Mouse (Mus musculus): ENCODE measurements around the gene Nppa. TPM values are rescaled to one million over a fixed set of nuclear protein-coding genes. Genes with fewer than 3 reads are reported as not detected.

Nppa gene
- polyA plus RNA-seq, 2 experiments = 0.87 TPM; not detected in 1

DNA sequence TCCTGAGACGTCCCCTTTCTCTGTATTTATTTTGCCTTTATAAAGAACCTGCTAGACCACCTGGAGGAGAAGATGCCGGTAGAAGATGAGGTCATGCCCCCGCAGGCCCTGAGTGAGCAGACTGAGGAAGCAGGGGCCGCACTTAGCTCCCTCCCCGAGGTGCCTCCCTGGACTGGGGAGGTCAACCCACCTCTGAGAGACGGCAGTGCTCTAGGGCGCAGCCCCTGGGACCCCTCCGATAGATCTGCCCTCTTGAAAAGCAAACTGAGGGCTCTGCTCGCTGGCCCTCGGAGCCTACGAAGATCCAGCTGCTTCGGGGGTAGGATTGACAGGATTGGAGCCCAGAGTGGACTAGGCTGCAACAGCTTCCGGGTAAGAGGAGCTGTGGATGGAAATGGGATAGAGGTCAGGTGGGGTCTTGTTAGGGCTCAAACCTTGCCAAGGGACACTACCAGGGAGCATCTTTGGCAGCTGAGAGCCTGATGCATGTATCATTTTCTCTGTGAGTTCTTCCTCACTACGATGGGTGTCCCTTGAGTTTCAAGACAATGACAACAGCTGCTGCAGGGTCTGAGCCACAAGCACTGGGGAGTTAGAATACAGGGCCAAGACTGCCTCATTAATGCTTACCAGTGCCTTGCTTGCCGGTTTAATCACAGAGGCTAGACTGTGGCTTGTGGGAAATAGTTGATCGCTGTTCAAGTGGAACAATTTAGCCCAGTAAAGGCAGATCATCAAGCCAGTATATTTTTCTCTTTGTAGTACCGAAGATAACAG is 679 bp downstream of the Nppa start:
- no peak for ATAC-seq (ENCODE audit: low FRiP score, low read depth)
- peaks cover 20% of the 10 kb centered on the region for H3K36me3 ChIP-seq (ENCODE audit: control insufficient read depth, insufficient read depth, low read length)
- no peaks in the 10 kb centered on the region for H3K27me3 ChIP-seq (ENCODE audit: control insufficient read depth, insufficient read depth, low read length)
- no peaks in the 10 kb centered on the region for H3K9me3 ChIP-seq (ENCODE audit: control insufficient read depth, low read length)
- no peak overlapping the region for H3K4me3 ChIP-seq (replicated peaks; ENCODE audit: low read length)
- no peak for DNase-seq (ENCODE audit: low spot score)
- no peak overlapping the region for H3K27ac ChIP-seq (replicated peaks; ENCODE audit: low read depth, low read length)
- no peaks in the 10 kb centered on the region for H3K4me1 ChIP-seq (ENCODE audit: control insufficient read depth, insufficient read depth, low read length)
- no peak overlapping the region for H3K4me2 ChIP-seq (replicated peaks; ENCODE audit: low read depth, low read length, severe bottlenecking)
- no peak for TF ChIP-seq POLR2A (IDR thresholded peaks at IDR 0.05; ENCODE audit: borderline replicate concordance, extremely low read depth, insufficient read depth, insufficient read length)
- H3K9ac ChIP-seq (ENCODE audit: low read depth, low read length, severe bottlenecking) = no peak overlapping the region
- WGBS = 81% methylated on average over 17 of the region's 17 CpGs

DNA sequence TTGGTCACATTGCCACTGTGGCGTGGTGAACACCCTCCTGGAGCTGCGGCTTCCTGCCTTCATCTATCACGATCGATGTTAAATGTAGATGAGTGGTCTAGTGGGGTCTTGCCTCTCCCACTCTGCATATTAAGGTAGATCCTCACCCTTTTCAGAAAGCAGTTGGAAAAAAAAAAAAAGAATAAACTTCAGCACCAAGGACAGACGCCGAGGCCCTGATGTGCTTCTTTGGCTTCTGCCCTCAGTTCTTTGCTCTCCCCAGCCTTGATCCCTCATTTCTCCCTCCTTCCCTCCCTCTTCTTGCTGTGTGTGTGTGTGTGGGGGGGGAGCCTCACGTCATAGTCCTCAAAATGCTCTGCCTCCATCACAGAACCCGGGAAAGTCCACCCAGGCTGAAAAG is 1.3 kb downstream of the Nppa start:
- ATAC-seq (ENCODE audit: low FRiP score, low read depth) = no peak

DNA sequence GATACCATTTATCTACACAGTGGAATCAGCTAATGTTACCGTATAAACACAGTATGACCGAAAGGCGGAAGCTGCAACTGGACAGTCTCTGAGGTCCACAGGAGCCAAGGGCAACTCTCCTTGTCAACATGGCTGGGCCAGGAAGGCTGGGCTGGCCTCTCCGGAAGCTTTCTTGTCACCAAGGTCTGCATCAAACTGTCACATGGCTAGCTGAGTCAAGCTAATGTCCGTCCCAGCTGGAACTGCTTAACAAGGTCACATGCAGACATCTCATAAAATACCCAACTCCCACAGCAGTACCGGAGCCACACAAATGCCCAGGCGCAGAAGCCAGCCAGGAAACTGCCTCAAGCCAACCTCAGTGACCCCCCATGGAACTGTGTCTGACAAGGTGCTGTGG is 3.8 kb downstream of the Nppa start:
- H3K36me3 ChIP-seq (ENCODE audit: control insufficient read depth, insufficient read depth, low read length) = peaks cover 52% of the 10 kb centered on the region
- H3K9ac ChIP-seq (ENCODE audit: low read depth, low read length, severe bottlenecking) = no peak overlapping the region
- no peak overlapping the region for H3K27ac ChIP-seq (replicated peaks; ENCODE audit: low read depth, low read length)
- H3K27me3 ChIP-seq (ENCODE audit: control insufficient read depth, insufficient read depth, low read length) = no peaks in the 10 kb centered on the region
- no peak for DNase-seq (ENCODE audit: low spot score)
- H3K4me2 ChIP-seq (replicated peaks; ENCODE audit: low read depth, low read length, severe bottlenecking) = no peak overlapping the region
- no peak for TF ChIP-seq POLR2A (IDR thresholded peaks at IDR 0.05; ENCODE audit: borderline replicate concordance, extremely low read depth, insufficient read depth, insufficient read length)
- no peaks in the 10 kb centered on the region for H3K4me1 ChIP-seq (ENCODE audit: control insufficient read depth, insufficient read depth, low read length)
- no peaks in the 10 kb centered on the region for H3K9me3 ChIP-seq (ENCODE audit: control insufficient read depth, low read length)
- WGBS = 59% methylated on average over 7 of the region's 7 CpGs
- ATAC-seq (ENCODE audit: low FRiP score, low read depth) = no peak
- no peak overlapping the region for H3K4me3 ChIP-seq (replicated peaks; ENCODE audit: low read length)

More for the DNA sequence above, 1.3 kb downstream of the Nppa start:
- H3K4me3 ChIP-seq (replicated peaks; ENCODE audit: low read length) = no peak overlapping the region
- peaks cover 27% of the 10 kb centered on the region for H3K36me3 ChIP-seq (ENCODE audit: control insufficient read depth, insufficient read depth, low read length)
- H3K9ac ChIP-seq (ENCODE audit: low read depth, low read length, severe bottlenecking) = no peak overlapping the region
- no peak overlapping the region for H3K4me2 ChIP-seq (replicated peaks; ENCODE audit: low read depth, low read length, severe bottlenecking)
- WGBS = 46% methylated on average over 8 of the region's 8 CpGs
- H3K27ac ChIP-seq (replicated peaks; ENCODE audit: low read depth, low read length) = no peak overlapping the region
- TF ChIP-seq POLR2A (IDR thresholded peaks at IDR 0.05; ENCODE audit: borderline replicate concordance, extremely low read depth, insufficient read depth, insufficient read length) = no peak
- no peaks in the 10 kb centered on the region for H3K9me3 ChIP-seq (ENCODE audit: control insufficient read depth, low read length)
- peak; percentile 28 for DNase-seq (ENCODE audit: low spot score)
- H3K27me3 ChIP-seq (ENCODE audit: control insufficient read depth, insufficient read depth, low read length) = no peaks in the 10 kb centered on the region
- no peaks in the 10 kb centered on the region for H3K4me1 ChIP-seq (ENCODE audit: control insufficient read depth, insufficient read depth, low read length)

DNA sequence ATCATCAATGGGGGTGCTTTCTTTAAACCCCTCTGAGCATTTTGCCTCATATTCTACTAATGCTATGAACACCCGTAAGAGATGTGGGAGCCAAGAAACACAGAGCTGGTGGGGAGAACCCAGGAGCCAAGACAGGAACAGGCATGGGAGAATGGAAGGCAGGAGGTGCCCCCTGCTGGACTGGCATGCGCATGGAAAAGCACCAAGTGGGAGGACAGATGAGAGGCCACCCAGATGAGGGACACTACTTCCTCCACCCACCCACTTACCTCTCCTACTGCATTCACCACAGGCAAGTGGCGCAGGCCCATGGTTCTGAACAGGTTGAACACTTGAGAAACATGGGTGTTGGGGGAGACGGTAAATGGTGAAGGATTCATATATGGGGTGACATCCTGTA is 7.9 kb downstream of the Nppa start:
- no peak for TF ChIP-seq POLR2A (IDR thresholded peaks at IDR 0.05; ENCODE audit: borderline replicate concordance, extremely low read depth, insufficient read depth, insufficient read length)
- Histone ChIP-seq H3K27me3 (ENCODE audit: control insufficient read depth, insufficient read depth, low read length) (no peaks in the 10 kb centered on the region), H3K36me3 (ENCODE audit: control insufficient read depth, insufficient read depth, low read length) (peaks cover 92% of the 10 kb centered on the region), H3K9ac (ENCODE audit: low read depth, low read length, severe bottlenecking) (no peak overlapping the region), H3K9me3 (ENCODE audit: control insufficient read depth, low read length) (no peaks in the 10 kb centered on the region), H3K27ac (replicated peaks; ENCODE audit: low read depth, low read length) (no peak overlapping the region), H3K4me2 (replicated peaks; ENCODE audit: low read depth, low read length, severe bottlenecking) (no peak overlapping the region), H3K4me1 (ENCODE audit: control insufficient read depth, insufficient read depth, low read length) (no peaks in the 10 kb centered on the region), H3K4me3 (replicated peaks; ENCODE audit: low read length) (no peak overlapping the region)
- ATAC-seq (ENCODE audit: low FRiP score, low read depth) (no peak), DNase-seq (ENCODE audit: low spot score) (no peak)
- 79% methylated on average over 4 of the region's 4 CpGs for WGBS

DNA sequence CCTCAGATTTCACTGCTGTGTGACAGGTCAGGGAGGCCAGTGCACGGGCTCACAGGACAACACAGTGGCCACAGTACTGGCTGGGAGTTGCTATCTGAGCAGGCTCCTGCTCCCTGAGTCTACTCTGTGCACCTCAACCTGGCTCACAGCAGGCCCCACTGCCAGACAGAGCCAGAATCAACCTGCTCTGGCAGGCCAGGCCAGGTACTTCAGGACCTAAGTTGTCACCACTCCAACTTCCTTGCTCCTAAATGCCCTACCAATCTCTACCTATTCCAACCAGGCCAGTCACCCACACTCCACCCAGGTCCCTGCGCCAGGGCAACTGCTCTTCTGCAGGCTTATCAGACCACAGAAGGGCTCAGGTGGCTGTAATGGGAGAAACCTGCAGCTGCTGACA is 9.1 kb downstream of the Nppa start:
- Histone ChIP-seq H3K4me2 (replicated peaks; ENCODE audit: low read depth, low read length, severe bottlenecking) (no peak overlapping the region), H3K4me1 (ENCODE audit: control insufficient read depth, insufficient read depth, low read length) (no peaks in the 10 kb centered on the region), H3K4me3 (replicated peaks; ENCODE audit: low read length) (no peak overlapping the region), H3K27me3 (ENCODE audit: control insufficient read depth, insufficient read depth, low read length) (no peaks in the 10 kb centered on the region), H3K27ac (replicated peaks; ENCODE audit: low read depth, low read length) (no peak overlapping the region), H3K36me3 (ENCODE audit: control insufficient read depth, insufficient read depth, low read length) (peaks cover 99% of the 10 kb centered on the region), H3K9me3 (ENCODE audit: control insufficient read depth, low read length) (no peaks in the 10 kb centered on the region), H3K9ac (ENCODE audit: low read depth, low read length, severe bottlenecking) (no peak overlapping the region)
- DNase-seq (ENCODE audit: low spot score) (no peak), ATAC-seq (ENCODE audit: low FRiP score, low read depth) (no peak)
- 100% methylated on average over 2 of the region's 2 CpGs for WGBS
- TF ChIP-seq POLR2A (IDR thresholded peaks at IDR 0.05; ENCODE audit: borderline replicate concordance, extremely low read depth, insufficient read depth, insufficient read length) = no peak

Data from limb, embryonic 14.5 days (tissue).